Mouse (Mus musculus) liver, embryonic 14.5 days (tissue): ENCODE results near the gene A630089N07Rik.

Source experiments
- CTCF ChIP-seq: IDR thresholded peaks from 2 replicates; pipeline ENCODE4 v1.5.1; 2016; ENCODE audit warnings: antibody characterized with exemption, low read depth, control low read depth
- EP300 ChIP-seq: IDR thresholded peaks from 2 replicates; pipeline ENCODE4 v1.6.1; 2016; ENCODE audit warnings: antibody characterized with exemption, low read depth

DNA sequence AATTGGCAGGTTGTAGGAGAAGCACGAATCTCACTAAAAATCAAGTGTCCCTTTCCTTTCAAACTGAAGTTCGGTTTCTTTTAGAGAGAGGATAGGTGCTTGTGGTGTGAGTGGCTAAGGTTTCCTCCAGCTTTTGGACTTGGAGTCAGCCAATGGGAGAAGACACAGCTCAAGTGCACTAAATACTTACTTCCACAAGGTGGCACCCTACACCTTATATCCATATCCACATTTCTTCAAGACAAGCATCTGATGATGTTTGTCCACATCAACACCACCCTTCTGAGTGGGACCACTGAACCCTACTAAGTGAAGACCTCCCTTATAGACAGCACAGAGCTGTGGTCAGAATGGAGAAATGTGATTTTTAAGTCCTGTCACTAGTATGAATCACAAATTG is 40.6 kb downstream of the A630089N07Rik start:
- TF ChIP-seq CTCF (peak; percentile 66), EP300 (no peak)
